Mouse (Mus musculus) liver, postnatal 0 days (tissue): Measurements from ENCODE around the gene Atf3. TPM values are rescaled to one million over a fixed set of nuclear protein-coding genes. Genes with fewer than 3 reads are reported as not detected.

Experiments used
- ATAC-seq: fragments of 200-750 bp; cut with Nextera tagmentation; 2 replicates; pipeline ENCODE4 v1.8.0; 2017; ENCODE audit warnings: mild to moderate bottlenecking, moderate library complexity
- DNase-seq: peaks from one replicate; pipeline ENCODE4 v3.0.0-alpha.2; 2016
- H3K27ac ChIP-seq: fragments of 300-500 bp; sonication (generic); 2 replicates; pipeline ENCODE4 v1.5.1; 2014; ENCODE audit warnings: antibody characterized with exemption, moderate library complexity, mild to moderate bottlenecking, low read depth
- H3K27me3 ChIP-seq: fragments of 300-500 bp; sonication (generic); 2 replicates; pipeline ENCODE4 v1.6.1; 2014; ENCODE audit warnings: low read length, control low read depth, mixed read lengths; ENCODE audit not compliant: insufficient read depth
- H3K36me3 ChIP-seq: fragments of 300-500 bp; sonication (generic); replicated peaks from 2 replicates; pipeline ENCODE4 v1.6.1; 2014; ENCODE audit warnings: mild to moderate bottlenecking, control low read depth, low read length, moderate library complexity, mixed read lengths; ENCODE audit not compliant: insufficient read depth
- H3K4me1 ChIP-seq: fragments of 300-500 bp; sonication (generic); 2 replicates; pipeline ENCODE4 v1.6.1; 2014; ENCODE audit warnings: antibody characterized with exemption, mild to moderate bottlenecking, control low read depth; ENCODE audit not compliant: insufficient read depth
- H3K4me2 ChIP-seq: fragments of 300-500 bp; sonication (generic); 2 replicates; pipeline ENCODE4 v1.6.1; 2014; ENCODE audit warnings: low read depth, mild to moderate bottlenecking, low read length, moderate library complexity, mixed read lengths
- H3K4me3 ChIP-seq: fragments of 300-500 bp; sonication (generic); 2 replicates; pipeline ENCODE4 v1.5.1; 2014; ENCODE audit warnings: low read depth, low read length
- H3K9ac ChIP-seq: fragments of 300-500 bp; sonication (generic); replicated peaks from 2 replicates; pipeline ENCODE4 v1.6.1; 2014; ENCODE audit warnings: mild to moderate bottlenecking, moderate library complexity
- H3K9me3 ChIP-seq: fragments of 300-500 bp; sonication (generic); 2 replicates; pipeline ENCODE4 v1.6.1; 2016; ENCODE audit warnings: mild to moderate bottlenecking, control low read depth, low read length, mixed read lengths
- CTCF ChIP-seq: sonication (generic); IDR thresholded peaks from 2 replicates; pipeline ENCODE4 v1.5.1; 2016; ENCODE audit warnings: antibody characterized with exemption, low read depth
- EP300 ChIP-seq: IDR thresholded peaks from 2 replicates; pipeline ENCODE4 v1.6.1; 2016; ENCODE audit warnings: antibody characterized with exemption, low read depth, mild to moderate bottlenecking
- WGBS: fragments of 180-500 bp; shearing (Covaris S2); extraction: QIAGEN DNeasy Blood & Tissue Kit; methylation state at CpG from one replicate; pipeline ENCODE4 v1.1.7; 2014; ENCODE audit not compliant: insufficient replicate concordance; 5-methylcytosine and 5-hydroxymethylcytosine counted together
- polyA plus RNA-seq: library from polyadenylated mRNA; unstranded; fragments of >200 nt; fragmentation: Nextera tagmentation; extraction: Ambion mirVana; gene quantifications from 2 replicates; pipeline ENCODE4 v1.2.1, GENCODE M21; 2015

Atf3 gene
- polyA plus RNA-seq, 1 experiment from 2014 or later, result 1.00 TPM

- Histone ChIP-seq H3K36me3 (no peaks in the 10 kb centered on the region), H3K27ac (peak overlapping the region; percentile 24; the same call in 1 of the 2 replicates), H3K9ac (no peak overlapping the region), H3K9me3 (no peaks in the 10 kb centered on the region), H3K4me2 (no peak overlapping the region), H3K27me3 (no peaks in the 10 kb centered on the region), H3K4me1 (peaks cover 9% of the 10 kb centered on the region; the same call in 1 of the 2 replicates), H3K4me3 (no peak overlapping the region)
- ATAC-seq (peak; percentile 87), DNase-seq (no peak)
- WGBS, result 60% methylated on average over 4 of the region's 4 CpGs
- TF ChIP-seq EP300 (peak; percentile 62; the same call in 1 of the 2 replicates), CTCF (no peak)
Measured at GRCm38 (mm10) chr1:191239602-191240001, 21.8 kb upstream of the Atf3 start.

GRCm38 (mm10) chr1:191235788-191236542 lies 18.1 kb upstream of the Atf3 start:
- WGBS, result 75% methylated on average over 6 of the region's 6 CpGs
- no peak for DNase-seq
- Histone ChIP-seq H3K27ac (no peak overlapping the region), H3K4me1 (peaks cover 9% of the 10 kb centered on the region; the same call in 1 of the 2 replicates), H3K27me3 (no peaks in the 10 kb centered on the region), H3K4me2 (no peak overlapping the region), H3K9me3 (no peaks in the 10 kb centered on the region), H3K4me3 (no peak overlapping the region), H3K9ac (no peak overlapping the region), H3K36me3 (no peaks in the 10 kb centered on the region)
- no peak; the same call in 1 of the 2 replicates for ATAC-seq
- TF ChIP-seq EP300, result no peak
- TF ChIP-seq CTCF, result no peak

- Histone ChIP-seq H3K4me3 (no peak overlapping the region), H3K9ac (no peak overlapping the region), H3K27me3 (no peaks in the 10 kb centered on the region), H3K27ac (no peak overlapping the region), H3K9me3 (no peaks in the 10 kb centered on the region), H3K4me2 (no peak overlapping the region), H3K4me1 (peaks cover 12% of the 10 kb centered on the region; the same call in 1 of the 2 replicates), H3K36me3 (no peaks in the 10 kb centered on the region)
- ATAC-seq (no peak), DNase-seq (no peak)
- 43% methylated on average over 4 of the region's 4 CpGs for WGBS
- TF ChIP-seq EP300 (no peak), CTCF (no peak)
Measured at GRCm38 (mm10) chr1:191234837-191235236, 17.0 kb upstream of the Atf3 start.

- Histone ChIP-seq H3K9me3 (no peaks in the 10 kb centered on the region), H3K27ac (0 out of 2 replicates have a peak overlapping the region, but pooled peaks have one; percentile 30), H3K4me3 (no peak overlapping the region), H3K4me2 (no peak overlapping the region), H3K9ac (no peak overlapping the region), H3K36me3 (no peaks in the 10 kb centered on the region), H3K27me3 (no peaks in the 10 kb centered on the region), H3K4me1 (peaks cover 23% of the 10 kb centered on the region)
- peak; percentile 56; the same call in 1 of the 2 replicates for ATAC-seq
- TF ChIP-seq CTCF (no peak), EP300 (no peak)
- WGBS, result 48% methylated on average over 6 of the region's 6 CpGs
- DNase-seq, result no peak
Measured at GRCm38 (mm10) chr1:191230355-191230931, 12.6 kb upstream of the Atf3 start.

- no peak overlapping the region for H3K4me2 ChIP-seq
- no peak for ATAC-seq
- H3K9me3 ChIP-seq, result no peaks in the 10 kb centered on the region
- H3K27me3 ChIP-seq, result 0 out of 2 replicates have a peak, but pooled peaks cover 2% of the 10 kb centered on the region
- no peaks in the 10 kb centered on the region for H3K36me3 ChIP-seq
- whole genome bisulfite sequencing, result 71% methylated on average over 2 of the region's 2 CpGs
- H3K27ac ChIP-seq, result no peak overlapping the region
- DNase-seq, result no peak
- no peak overlapping the region for H3K9ac ChIP-seq
- peaks cover 32% of the 10 kb centered on the region for H3K4me1 ChIP-seq
- H3K4me3 ChIP-seq, result no peak overlapping the region
- no peak for TF ChIP-seq EP300
- TF ChIP-seq CTCF, result no peak
Measured at GRCm38 (mm10) chr1:191226570-191226969, 8.7 kb upstream of the Atf3 start.

- Histone ChIP-seq H3K36me3 (no peaks in the 10 kb centered on the region), H3K4me3 (no peak overlapping the region), H3K27ac (peak overlapping the region; percentile 86), H3K9ac (no peak overlapping the region; the same call in 1 of the 2 replicates), H3K4me2 (peak overlapping the region; percentile 89; the same call in 1 of the 2 replicates), H3K27me3 (0 out of 2 replicates have a peak, but pooled peaks cover 2% of the 10 kb centered on the region), H3K9me3 (no peaks in the 10 kb centered on the region), H3K4me1 (peaks cover 32% of the 10 kb centered on the region)
- 65% methylated on average over 2 of the region's 2 CpGs for WGBS
- TF ChIP-seq CTCF, result no peak
- no peak for TF ChIP-seq EP300
- no peak for ATAC-seq
- DNase-seq, result no peak
Measured at GRCm38 (mm10) chr1:191225771-191226170, 7.9 kb upstream of the Atf3 start.
